Mouse (Mus musculus): ENCODE results near the gene Cbarp. TPM values are rescaled to one million over a fixed set of nuclear protein-coding genes. Genes with fewer than 3 reads are reported as not detected.

Cbarp gene
- polyA plus RNA-seq, 1 experiment from 2014 or later = 53.9 TPM

DNA sequence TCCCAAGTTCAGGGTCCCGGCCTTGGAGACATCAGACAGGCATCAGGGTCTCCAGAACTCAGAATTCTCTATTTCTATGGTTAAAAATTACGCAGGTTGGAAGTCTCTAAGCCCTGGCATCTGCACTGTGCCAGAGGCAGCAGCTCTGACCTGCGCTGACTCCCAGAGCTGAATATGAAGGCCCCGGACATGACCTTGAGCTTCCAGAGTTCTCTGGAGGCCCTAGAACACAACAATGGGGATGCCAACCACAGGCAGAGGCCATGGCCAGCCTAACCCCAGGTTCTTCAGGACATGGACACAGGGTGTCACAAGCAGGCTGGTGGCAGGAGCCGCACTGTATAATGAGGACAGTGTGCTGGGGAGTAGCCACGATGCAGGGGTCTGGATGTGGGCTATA is 46.5 kb downstream of the Cbarp start:
- Histone ChIP-seq H3K9ac (no peak overlapping the region), H3K27me3 (no peaks in the 10 kb centered on the region), H3K27ac (replicated peaks) (no peak overlapping the region), H3K9me3 (no peaks in the 10 kb centered on the region), H3K4me1 (replicated peaks) (peaks cover 10% of the 10 kb centered on the region; the same call in 1 of the 2 replicates), H3K36me3 (no peaks in the 10 kb centered on the region), H3K4me3 (no peak overlapping the region), H3K4me2 (no peak overlapping the region)
- WGBS = 94% methylated on average over 6 of the region's 6 CpGs
- ATAC-seq (ENCODE audit: low read depth) = no peak

DNA sequence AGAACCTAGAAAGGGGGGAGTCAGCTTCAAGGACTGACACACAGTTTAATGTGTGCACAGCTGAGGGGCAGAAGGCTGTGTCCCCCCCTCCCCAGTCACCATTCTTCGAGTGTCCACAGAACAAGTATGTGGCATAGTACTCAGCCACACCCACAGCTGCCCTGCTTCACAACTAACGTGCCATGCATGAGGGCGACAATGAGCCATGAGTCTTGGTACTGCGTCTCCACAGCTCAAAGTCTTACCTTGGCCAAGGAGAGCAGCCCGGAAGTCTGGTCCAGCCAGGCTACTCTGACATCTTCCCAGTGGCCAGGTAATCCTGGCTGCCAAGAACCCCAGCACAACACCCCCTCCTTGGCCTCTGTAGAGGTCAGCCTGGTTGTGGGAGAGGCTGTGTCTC is 47.9 kb downstream of the Cbarp start:
- Histone ChIP-seq H3K9ac (no peak overlapping the region), H3K27ac (replicated peaks) (no peak overlapping the region), H3K9me3 (no peaks in the 10 kb centered on the region), H3K4me1 (replicated peaks) (peaks cover 12% of the 10 kb centered on the region; the same call in 1 of the 2 replicates), H3K27me3 (no peaks in the 10 kb centered on the region), H3K36me3 (no peaks in the 10 kb centered on the region), H3K4me3 (no peak overlapping the region), H3K4me2 (no peak overlapping the region)
- no peak for ATAC-seq (ENCODE audit: low read depth)
- 78% methylated on average over 5 of the region's 5 CpGs for WGBS

DNA sequence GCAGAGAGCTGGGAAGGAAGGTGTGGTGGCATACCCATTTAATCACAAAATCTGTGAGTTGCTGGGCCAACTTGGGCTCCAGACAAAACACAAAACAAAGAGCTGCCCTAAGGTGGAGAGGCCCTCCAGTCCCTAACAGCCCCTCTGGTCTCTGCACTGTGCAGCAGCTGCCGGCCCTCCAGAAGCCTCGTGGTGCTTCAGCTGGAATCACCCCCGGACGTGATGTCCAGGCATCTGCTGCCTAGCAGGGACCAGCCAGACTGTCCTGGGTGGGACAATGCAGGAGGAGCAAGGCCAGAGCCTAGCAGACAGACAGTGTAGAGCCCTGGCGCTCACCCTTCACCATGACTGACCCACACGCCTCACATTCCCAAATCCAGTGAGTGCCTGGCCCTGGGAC is 49.1 kb downstream of the Cbarp start:
- Histone ChIP-seq H3K4me2 (no peak overlapping the region), H3K27ac (replicated peaks) (no peak overlapping the region), H3K4me3 (no peak overlapping the region), H3K9me3 (no peaks in the 10 kb centered on the region), H3K9ac (no peak overlapping the region), H3K36me3 (no peaks in the 10 kb centered on the region), H3K27me3 (no peaks in the 10 kb centered on the region), H3K4me1 (replicated peaks) (peaks cover 4% of the 10 kb centered on the region; the same call in 1 of the 2 replicates)
- no peak for ATAC-seq (ENCODE audit: low read depth)
- WGBS = 89% methylated on average over 6 of the region's 6 CpGs

DNA sequence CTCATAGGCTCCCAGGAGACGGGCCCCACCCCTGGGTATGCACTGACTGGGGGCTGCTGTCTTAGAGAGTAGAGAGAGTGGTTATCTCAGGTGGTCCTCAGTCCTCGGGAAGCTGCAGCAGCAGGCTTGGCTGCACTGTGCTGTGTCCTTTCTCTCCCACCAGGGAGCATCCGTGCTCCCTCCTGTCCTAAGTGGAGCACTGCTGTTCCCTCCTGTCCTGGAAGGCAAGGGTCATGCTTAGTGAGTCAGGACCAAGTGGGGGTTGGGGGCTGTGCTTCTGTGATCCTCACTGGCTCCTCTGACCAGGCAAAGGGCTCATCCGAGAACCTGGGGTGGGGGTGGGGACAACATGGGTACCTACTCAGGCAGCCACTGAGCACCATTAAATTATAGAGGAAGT is 51.5 kb downstream of the Cbarp start:
- Histone ChIP-seq H3K27ac (replicated peaks) (no peak overlapping the region), H3K4me1 (replicated peaks) (peaks cover 4% of the 10 kb centered on the region; the same call in 1 of the 2 replicates), H3K36me3 (peaks cover 11% of the 10 kb centered on the region), H3K27me3 (no peaks in the 10 kb centered on the region), H3K4me3 (no peak overlapping the region), H3K9me3 (no peaks in the 10 kb centered on the region), H3K9ac (no peak overlapping the region), H3K4me2 (no peak overlapping the region)
- ATAC-seq (ENCODE audit: low read depth) = no peak
- 51% methylated on average over 4 of the region's 4 CpGs for WGBS

DNA sequence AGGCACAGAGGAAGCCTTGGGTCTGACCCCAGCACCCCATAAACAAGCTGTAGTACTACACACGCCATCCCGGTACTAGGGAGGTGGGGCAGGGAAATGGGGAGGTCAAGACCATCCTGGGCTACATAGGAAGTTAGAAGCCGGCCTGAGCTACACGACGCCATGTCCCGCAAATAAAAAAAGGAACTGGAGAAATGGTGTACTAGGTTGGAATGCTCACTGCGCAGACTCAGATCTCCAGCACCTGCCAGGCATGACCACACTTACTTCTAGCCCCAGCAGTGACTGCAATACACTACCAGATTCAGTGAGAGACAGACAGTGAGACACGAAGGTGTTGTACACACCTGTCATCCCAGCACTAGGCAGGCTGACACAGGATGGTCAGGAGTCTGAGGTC is 53.2 kb downstream of the Cbarp start:
- Histone ChIP-seq H3K4me3 (no peak overlapping the region), H3K9me3 (no peaks in the 10 kb centered on the region), H3K4me2 (no peak overlapping the region), H3K9ac (no peak overlapping the region), H3K27ac (replicated peaks) (no peak overlapping the region), H3K36me3 (peaks cover 28% of the 10 kb centered on the region), H3K27me3 (no peaks in the 10 kb centered on the region), H3K4me1 (replicated peaks) (peaks cover 4% of the 10 kb centered on the region; the same call in 1 of the 2 replicates)
- ATAC-seq (ENCODE audit: low read depth) = no peak
- 91% methylated on average over 8 of the region's 8 CpGs for WGBS

DNA sequence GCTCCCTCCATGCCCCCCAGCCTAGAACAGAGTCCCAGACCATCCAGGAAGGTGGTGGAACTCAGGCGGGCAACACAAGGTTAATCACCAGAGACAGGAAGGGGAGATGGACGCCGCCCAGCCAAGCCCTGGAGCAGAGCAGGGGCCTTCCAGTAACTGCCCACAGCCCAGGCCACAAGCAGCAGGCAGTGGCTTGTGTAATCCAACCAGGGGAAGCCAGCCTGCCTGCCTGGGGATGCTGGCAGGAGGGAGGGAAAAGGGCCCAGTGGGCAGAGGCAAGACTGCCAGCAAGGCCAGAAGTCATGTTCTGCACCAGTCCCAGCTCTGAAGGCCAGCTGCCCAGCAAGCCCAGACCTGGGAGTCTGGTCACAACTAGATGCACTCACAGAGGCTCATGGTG is 53.8 kb downstream of the Cbarp start:
- Histone ChIP-seq H3K9me3 (no peaks in the 10 kb centered on the region), H3K4me2 (no peak overlapping the region), H3K4me1 (replicated peaks) (peaks cover 4% of the 10 kb centered on the region; the same call in 1 of the 2 replicates), H3K4me3 (no peak overlapping the region), H3K27me3 (no peaks in the 10 kb centered on the region), H3K36me3 (peaks cover 34% of the 10 kb centered on the region), H3K9ac (no peak overlapping the region), H3K27ac (replicated peaks) (no peak overlapping the region)
- WGBS = 83% methylated on average over 3 of the region's 3 CpGs
- ATAC-seq (ENCODE audit: low read depth) = no peak

DNA sequence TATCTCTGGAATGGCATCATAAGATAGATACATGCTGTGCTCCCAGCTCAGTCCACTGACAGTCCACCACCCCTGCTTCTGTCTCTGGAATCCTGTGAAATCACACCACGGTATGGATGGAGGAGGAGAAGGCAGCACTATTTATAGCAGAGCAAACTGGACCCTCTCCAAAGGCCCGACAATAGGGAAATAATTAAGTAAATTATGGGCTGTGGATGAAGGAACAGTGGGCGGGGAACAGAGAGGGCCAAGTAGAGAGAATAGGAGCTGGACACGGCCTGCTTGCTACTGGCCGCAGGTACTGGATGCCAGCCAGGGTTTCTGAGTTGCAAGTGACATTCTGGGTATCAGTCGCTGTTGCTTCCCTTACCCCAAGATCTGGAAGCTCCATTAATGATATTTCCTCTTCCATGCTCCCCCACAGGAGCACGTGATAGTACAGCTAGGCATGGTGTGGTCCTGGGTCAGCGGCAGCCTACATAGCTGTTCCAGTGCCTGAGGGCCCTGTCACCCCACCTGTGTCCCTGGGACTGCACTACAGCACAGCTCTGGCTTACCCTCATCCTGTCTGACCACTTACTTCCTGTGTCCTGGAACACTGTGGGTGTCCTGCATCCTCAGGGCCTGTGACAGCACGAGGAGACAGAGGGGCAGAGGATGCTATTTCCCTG is 55.7 kb downstream of the Cbarp start:
- peaks cover 53% of the 10 kb centered on the region for H3K36me3 ChIP-seq
- no peak for ATAC-seq (ENCODE audit: low read depth)

DNA sequence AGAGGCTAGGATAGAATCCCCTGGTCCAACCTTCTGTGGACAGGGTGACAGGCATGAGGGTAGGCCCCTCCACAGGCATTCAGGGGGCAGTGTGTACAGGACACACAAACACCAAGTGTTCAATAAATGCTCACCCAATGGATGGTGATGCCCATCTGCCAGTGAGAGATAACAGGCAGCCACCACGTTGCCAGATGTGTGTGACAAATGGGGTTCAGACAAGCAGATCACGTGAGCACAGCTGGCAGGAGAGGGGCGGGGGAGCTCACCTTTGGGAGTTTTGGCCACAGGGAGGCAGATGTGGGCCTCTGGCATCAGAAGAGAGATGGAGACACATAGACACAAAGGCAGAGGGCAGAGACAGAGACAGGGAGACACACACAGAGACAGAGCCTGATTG is 59.6 kb downstream of the Cbarp start:
- H3K4me3 ChIP-seq = no peak overlapping the region
- no peaks in the 10 kb centered on the region for H3K4me1 ChIP-seq (replicated peaks)
- H3K4me2 ChIP-seq = no peak overlapping the region
- no peaks in the 10 kb centered on the region for H3K9me3 ChIP-seq
- 79% methylated on average over 3 of the region's 3 CpGs for WGBS
- peaks cover 78% of the 10 kb centered on the region for H3K36me3 ChIP-seq
- ATAC-seq (ENCODE audit: low read depth) = no peak
- H3K27me3 ChIP-seq = no peaks in the 10 kb centered on the region
- H3K9ac ChIP-seq = no peak overlapping the region
- no peak overlapping the region for H3K27ac ChIP-seq (replicated peaks)

More for the DNA sequence above, 55.7 kb downstream of the Cbarp start:
- WGBS = 65% methylated on average over 9 of the region's 9 CpGs
- no peaks in the 10 kb centered on the region for H3K9me3 ChIP-seq
- H3K27me3 ChIP-seq = no peaks in the 10 kb centered on the region
- H3K4me3 ChIP-seq = no peak overlapping the region
- H3K9ac ChIP-seq = no peak overlapping the region
- H3K4me1 ChIP-seq (replicated peaks) = peaks cover 4% of the 10 kb centered on the region; the same call in 1 of the 2 replicates
- H3K4me2 ChIP-seq = no peak overlapping the region
- no peak overlapping the region for H3K27ac ChIP-seq (replicated peaks)

Other genes starting within 250 kb of the Cbarp start
- gene Cfd, start 250.0 kb downstream of the Cbarp start, polyA plus RNA-seq (2015; fragmentation: Nextera tagmentation; extraction: Ambion mirVana) = not detected in 2 replicates
- 47.4 and 49.0 TPM in 2 replicates for gene Med16, start 231.9 kb downstream of the Cbarp start, polyA plus RNA-seq (2015; fragmentation: Nextera tagmentation; extraction: Ambion mirVana)
- gene Gm26602, start 230.0 kb downstream of the Cbarp start, polyA plus RNA-seq (2015; fragmentation: Nextera tagmentation; extraction: Ambion mirVana) = 40.5 and 48.8 TPM in 2 replicates
- 2.1 and 2.4 TPM in 2 replicates for gene Kiss1r, start 223.9 kb downstream of the Cbarp start, polyA plus RNA-seq (2015; fragmentation: Nextera tagmentation; extraction: Ambion mirVana)
- 237 and 249 TPM in 2 replicates for gene R3hdm4, start 219.6 kb downstream of the Cbarp start, polyA plus RNA-seq (2015; fragmentation: Nextera tagmentation; extraction: Ambion mirVana)
- gene Arid3a, start 213.8 kb downstream of the Cbarp start, polyA plus RNA-seq (2015; fragmentation: Nextera tagmentation; extraction: Ambion mirVana) = 3.4 and 5.4 TPM in 2 replicates
- gene Wdr18, start 180.7 kb downstream of the Cbarp start, polyA plus RNA-seq (2015; fragmentation: Nextera tagmentation; extraction: Ambion mirVana) = 67.0 and 85.7 TPM in 2 replicates
- gene Grin3b, start 170.1 kb downstream of the Cbarp start, polyA plus RNA-seq (2015; fragmentation: Nextera tagmentation; extraction: Ambion mirVana) = 0.58 and 0.61 TPM in 2 replicates
- gene Tmem259, start 156.5 kb downstream of the Cbarp start, polyA plus RNA-seq (2015; fragmentation: Nextera tagmentation; extraction: Ambion mirVana) = 21.0 and 21.4 TPM in 2 replicates
- 55.6 and 56.2 TPM in 2 replicates for gene Cnn2, start 152.3 kb downstream of the Cbarp start, polyA plus RNA-seq (2015; fragmentation: Nextera tagmentation; extraction: Ambion mirVana)
- gene Abca7, start 144.3 kb downstream of the Cbarp start, polyA plus RNA-seq (2015; fragmentation: Nextera tagmentation; extraction: Ambion mirVana) = 7.7 and 8.1 TPM in 2 replicates
- gene Arhgap45, start 124.2 kb downstream of the Cbarp start, polyA plus RNA-seq (2015; fragmentation: Nextera tagmentation; extraction: Ambion mirVana) = 2.4 and 2.9 TPM in 2 replicates
- gene Polr2e, start 101.0 kb downstream of the Cbarp start, polyA plus RNA-seq (2015; fragmentation: Nextera tagmentation; extraction: Ambion mirVana) = 141 and 153 TPM in 2 replicates
- 505 and 556 TPM in 2 replicates for gene Gpx4, start 93.7 kb downstream of the Cbarp start, polyA plus RNA-seq (2015; fragmentation: Nextera tagmentation; extraction: Ambion mirVana)
- gene Sbno2, start 35.3 kb downstream of the Cbarp start, polyA plus RNA-seq (2015; fragmentation: Nextera tagmentation; extraction: Ambion mirVana) = 12.9 and 13.0 TPM in 2 replicates
- 13.3 and 16.8 TPM in 2 replicates for gene Stk11, start 25.0 kb downstream of the Cbarp start, polyA plus RNA-seq (2015; fragmentation: Nextera tagmentation; extraction: Ambion mirVana)
- 467 and 481 TPM in 2 replicates for gene Atp5d, start 2.2 kb downstream of the Cbarp start, polyA plus RNA-seq (2015; fragmentation: Nextera tagmentation; extraction: Ambion mirVana)
- gene Midn, start 7.4 kb upstream of the Cbarp start, polyA plus RNA-seq (2015; fragmentation: Nextera tagmentation; extraction: Ambion mirVana) = 31.0 and 35.8 TPM in 2 replicates
- 325 and 351 TPM in 2 replicates for gene Cirbp, start 25.1 kb upstream of the Cbarp start, polyA plus RNA-seq (2015; fragmentation: Nextera tagmentation; extraction: Ambion mirVana)
- gene 1600002K03Rik, start 32.1 kb upstream of the Cbarp start, polyA plus RNA-seq (2015; fragmentation: Nextera tagmentation; extraction: Ambion mirVana) = 11.4 and 16.3 TPM in 2 replicates
- 34.0 and 34.8 TPM in 2 replicates for gene Efna2, start 38.6 kb upstream of the Cbarp start, polyA plus RNA-seq (2015; fragmentation: Nextera tagmentation; extraction: Ambion mirVana)
- 46.5 and 60.7 TPM in 2 replicates for gene Mum1, start 85.6 kb upstream of the Cbarp start, polyA plus RNA-seq (2015; fragmentation: Nextera tagmentation; extraction: Ambion mirVana)
- 250 and 275 TPM in 2 replicates for gene Ndufs7, start 108.3 kb upstream of the Cbarp start, polyA plus RNA-seq (2015; fragmentation: Nextera tagmentation; extraction: Ambion mirVana)
- gene Gamt, start 120.2 kb upstream of the Cbarp start, polyA plus RNA-seq (2015; fragmentation: Nextera tagmentation; extraction: Ambion mirVana) = 31.2 and 33.0 TPM in 2 replicates
- gene Dazap1, start 120.7 kb upstream of the Cbarp start, polyA plus RNA-seq (2015; fragmentation: Nextera tagmentation; extraction: Ambion mirVana) = 59.8 and 66.5 TPM in 2 replicates
- gene Rps15, start 151.6 kb upstream of the Cbarp start, polyA plus RNA-seq (2015; fragmentation: Nextera tagmentation; extraction: Ambion mirVana) = 573 and 601 TPM in 2 replicates
- gene Apc2, start 155.1 kb upstream of the Cbarp start, polyA plus RNA-seq (2015; fragmentation: Nextera tagmentation; extraction: Ambion mirVana) = 153 and 156 TPM in 2 replicates
- gene 2310011J03Rik, start 179.7 kb upstream of the Cbarp start, polyA plus RNA-seq (2015; fragmentation: Nextera tagmentation; extraction: Ambion mirVana) = 27.9 and 30.7 TPM in 2 replicates
- 2.9 and 3.6 TPM in 2 replicates for gene Pcsk4, start 188.7 kb upstream of the Cbarp start, polyA plus RNA-seq (2015; fragmentation: Nextera tagmentation; extraction: Ambion mirVana)
- gene Reep6, start 189.1 kb upstream of the Cbarp start, polyA plus RNA-seq (2015; fragmentation: Nextera tagmentation; extraction: Ambion mirVana) = 3.3 and 4.5 TPM in 2 replicates
- gene Adamtsl5, start 207.6 kb upstream of the Cbarp start, polyA plus RNA-seq (2015; fragmentation: Nextera tagmentation; extraction: Ambion mirVana) = 1.6 and 1.8 TPM in 2 replicates
- 1.0 and 1.5 TPM in 2 replicates for gene Plk5, start 215.6 kb upstream of the Cbarp start, polyA plus RNA-seq (2015; fragmentation: Nextera tagmentation; extraction: Ambion mirVana)
- gene Mex3d, start 246.8 kb upstream of the Cbarp start, polyA plus RNA-seq (2015; fragmentation: Nextera tagmentation; extraction: Ambion mirVana) = 15.6 and 16.7 TPM in 2 replicates